Mouse (Mus musculus) kidney, adult 2 months (tissue): ENCODE results near the gene Cacnb2.

Experiments
- CTCF ChIP-seq: fragments of 200-500 bp; conservative IDR thresholded peaks from 2 replicates; pipeline ENCODE4 v1.5.1; 2011; ENCODE audit warnings: low read depth, mild to moderate bottlenecking, control low read depth, low read length, moderate library complexity, mixed read lengths; ENCODE audit not compliant: insufficient read depth, insufficient read length
- POLR2A ChIP-seq: fragments of 200-500 bp; IDR thresholded peaks from one replicate; pipeline ENCODE4 v1.6.1; 2011; ENCODE audit warnings: low read depth, low read length, control low read depth

- no peak for TF ChIP-seq POLR2A
- no peak for TF ChIP-seq CTCF
Observed at GRCm38 (mm10) chr2:14996036-14996435, 393.1 kb downstream of the Cacnb2 start.
